Mouse (Mus musculus) embryonic fibroblast, embryonic 13.5 days (primary cell): Measurements from ENCODE around the gene Adgre5. TPM values are rescaled to one million over a fixed set of nuclear protein-coding genes. Genes with fewer than 3 reads are reported as not detected.

Source experiments
- H3K27ac ChIP-seq: 2 replicates; pipeline ENCODE4 v1.5.1; 2012; ENCODE audit warnings: low read length, control low read depth, inconsistent platforms; ENCODE audit not compliant: insufficient read depth
- H3K4me1 ChIP-seq: 2 replicates; pipeline ENCODE4 v1.6.1; 2011; ENCODE audit warnings: low read length; ENCODE audit not compliant: control insufficient read depth, insufficient read depth
- H3K4me3 ChIP-seq: 2 replicates; pipeline ENCODE4 v1.5.1; 2011; ENCODE audit warnings: mild to moderate bottlenecking, control low read depth, low read length; ENCODE audit not compliant: insufficient read depth
- CTCF ChIP-seq: IDR thresholded peaks from 2 replicates; pipeline ENCODE4 v1.5.1; 2011; ENCODE audit warnings: mild to moderate bottlenecking, control low read depth, low read length, moderate library complexity, borderline replicate concordance; ENCODE audit not compliant: insufficient read depth
- POLR2A ChIP-seq: IDR thresholded peaks from 2 replicates; pipeline ENCODE4 v1.6.1; 2011; ENCODE audit warnings: low read depth, mild to moderate bottlenecking, control low read depth, low read length, moderate library complexity
- polyA plus RNA-seq: library from polyadenylated mRNA; stranded (reverse); fragments of >200 nt; gene quantifications from 2 replicates; pipeline ENCODE4 v1.2.4, GENCODE M21; 2011; ENCODE audit warnings: low read depth; ENCODE audit not compliant: missing spikeins, insufficient read length

Adgre5 gene
- polyA plus RNA-seq, 1 experiment = 66.4 TPM

DNA sequence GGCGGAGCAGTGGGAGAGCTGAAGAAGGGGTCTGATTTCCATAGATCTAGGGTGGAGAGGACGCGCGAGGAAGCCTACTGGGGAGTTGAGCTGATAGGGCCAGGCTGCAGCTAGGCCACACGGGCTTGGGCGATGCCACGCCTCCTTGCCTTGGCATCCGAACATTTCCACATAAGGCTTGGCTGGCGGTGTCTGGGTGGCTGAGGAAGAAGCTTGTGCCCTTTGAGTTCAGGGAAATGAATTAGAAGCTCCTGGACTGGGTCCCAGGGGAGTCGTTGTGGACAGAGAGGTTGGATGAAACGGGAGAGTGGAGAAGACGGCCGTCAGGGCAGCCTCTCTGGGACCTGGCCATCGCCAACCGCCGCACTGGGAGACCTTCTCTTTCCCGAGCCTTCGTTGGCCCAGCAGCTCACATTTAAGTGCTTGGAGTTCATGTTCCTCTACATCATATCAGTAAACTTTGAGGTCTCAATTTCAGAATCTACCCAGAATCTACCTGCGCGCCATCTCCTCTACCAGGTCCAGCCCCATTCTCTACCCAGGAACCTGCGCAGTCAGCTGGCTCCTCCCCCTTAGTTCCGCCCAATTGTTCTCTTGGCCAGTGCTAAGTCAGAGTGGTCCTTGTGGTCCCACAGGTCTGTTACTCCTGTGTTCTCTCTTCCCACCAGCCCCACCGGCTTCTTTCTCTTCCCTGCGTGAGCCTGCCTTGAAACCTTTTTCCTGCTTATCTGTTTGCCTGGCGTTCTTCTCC is 31.8 kb upstream of the Adgre5 start:
- H3K27ac ChIP-seq = no peak overlapping the region

DNA sequence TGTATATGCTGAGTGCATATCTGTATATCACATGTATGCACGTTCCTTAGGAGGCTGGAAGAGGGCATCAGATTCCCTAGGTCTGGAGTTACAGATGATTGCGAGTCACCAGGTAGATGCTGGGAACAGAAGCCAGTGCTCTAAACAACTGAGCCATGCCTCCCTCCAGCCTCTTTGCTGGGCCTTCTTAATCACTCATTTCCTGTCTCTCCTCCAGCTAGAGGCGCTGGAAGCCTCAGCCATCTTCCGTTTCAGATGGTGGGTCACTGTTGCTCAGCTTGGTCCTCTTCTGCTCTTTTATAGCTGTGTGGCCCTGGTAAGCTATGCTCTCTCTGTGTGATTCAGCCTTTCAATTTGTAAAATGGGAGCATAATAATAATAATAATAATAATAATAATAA is 30.7 kb upstream of the Adgre5 start:
- peaks cover 3% of the 10 kb centered on the region; the same call in 1 of the 2 replicates for H3K4me1 ChIP-seq
- no peak overlapping the region for H3K27ac ChIP-seq
- TF ChIP-seq POLR2A (no peak), CTCF (no peak)
- H3K4me3 ChIP-seq = no peak overlapping the region

More for the DNA sequence above, 31.8 kb upstream of the Adgre5 start:
- Histone ChIP-seq H3K4me1 (peaks cover 3% of the 10 kb centered on the region; the same call in 1 of the 2 replicates), H3K4me3 (no peak overlapping the region)
- TF ChIP-seq CTCF (no peak), POLR2A (no peak)

DNA sequence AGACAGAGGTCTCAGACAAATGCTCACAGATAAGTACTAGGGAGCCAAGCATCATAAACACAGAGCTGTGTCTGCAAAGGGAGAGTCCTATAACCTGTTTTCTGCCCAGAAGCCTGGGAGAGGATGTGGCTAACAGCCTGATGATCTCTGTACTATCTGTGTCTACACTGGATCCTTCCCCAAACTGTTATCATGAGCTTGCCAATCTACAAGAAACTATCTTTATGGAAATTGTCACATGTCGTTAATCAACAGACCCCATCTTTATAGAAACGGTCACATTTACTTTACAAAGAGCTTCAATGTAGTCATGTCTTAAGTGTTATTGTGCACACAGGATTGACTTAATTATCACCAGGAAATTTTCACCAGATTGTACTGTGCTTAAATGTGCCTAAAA is 29.5 kb upstream of the Adgre5 start:
- no peak for TF ChIP-seq CTCF
- no peak for TF ChIP-seq POLR2A
- Histone ChIP-seq H3K27ac (no peak overlapping the region), H3K4me3 (no peak overlapping the region), H3K4me1 (peaks cover 3% of the 10 kb centered on the region; the same call in 1 of the 2 replicates)

GRCm38 (mm10) chr8:83769720-83770119 is 28.6 kb upstream of the Adgre5 start:
- Histone ChIP-seq H3K4me1 (peaks cover 3% of the 10 kb centered on the region; the same call in 1 of the 2 replicates), H3K4me3 (no peak overlapping the region), H3K27ac (no peak overlapping the region)
- no peak for TF ChIP-seq POLR2A
- TF ChIP-seq CTCF = no peak

GRCm38 (mm10) chr8:83768526-83768925 is 27.4 kb upstream of the Adgre5 start:
- Histone ChIP-seq H3K4me1 (peaks cover 3% of the 10 kb centered on the region; the same call in 1 of the 2 replicates), H3K27ac (no peak overlapping the region), H3K4me3 (no peak overlapping the region)
- TF ChIP-seq POLR2A = no peak
- TF ChIP-seq CTCF = no peak

DNA sequence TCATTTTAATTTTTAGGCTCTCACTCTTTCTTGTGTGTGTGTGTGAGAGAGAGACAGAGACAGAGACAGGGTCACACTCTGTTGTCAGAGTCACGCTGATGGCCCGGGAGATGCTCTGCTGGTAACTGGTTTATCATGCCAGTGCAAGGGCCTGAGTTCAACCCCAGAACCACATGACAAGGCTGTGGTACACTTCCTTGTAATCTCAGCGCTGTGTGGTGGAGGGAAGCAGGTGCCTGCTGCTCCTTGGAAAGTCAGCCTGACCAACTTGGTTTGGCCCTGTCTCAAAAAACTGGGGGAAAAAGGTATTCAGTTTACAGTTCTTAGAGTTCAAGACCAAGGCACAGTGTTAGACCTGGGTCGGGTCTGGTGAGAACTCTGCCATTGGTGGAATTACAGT is 26.3 kb upstream of the Adgre5 start:
- Histone ChIP-seq H3K4me1 (peaks cover 3% of the 10 kb centered on the region; the same call in 1 of the 2 replicates), H3K4me3 (no peak overlapping the region), H3K27ac (no peak overlapping the region)
- no peak for TF ChIP-seq POLR2A
- TF ChIP-seq CTCF = no peak

- Histone ChIP-seq H3K4me1 (no peaks in the 10 kb centered on the region), H3K27ac (no peak overlapping the region), H3K4me3 (no peak overlapping the region)
- TF ChIP-seq CTCF = no peak
- TF ChIP-seq POLR2A = no peak
Measured at GRCm38 (mm10) chr8:83765663-83766062, 24.5 kb upstream of the Adgre5 start.

GRCm38 (mm10) chr8:83764717-83765116 is 23.6 kb upstream of the Adgre5 start:
- Histone ChIP-seq H3K27ac (no peak overlapping the region), H3K4me3 (no peak overlapping the region), H3K4me1 (no peaks in the 10 kb centered on the region)
- TF ChIP-seq CTCF (no peak), POLR2A (no peak)

- TF ChIP-seq POLR2A = no peak
- TF ChIP-seq CTCF = no peak
- H3K27ac ChIP-seq = no peak overlapping the region
- 0 out of 2 replicates have a peak, but pooled peaks cover 3% of the 10 kb centered on the region for H3K4me1 ChIP-seq
- no peak overlapping the region for H3K4me3 ChIP-seq
Measured at GRCm38 (mm10) chr8:83764116-83764515, 23.0 kb upstream of the Adgre5 start.

- no peak for TF ChIP-seq CTCF
- TF ChIP-seq POLR2A = no peak
- Histone ChIP-seq H3K4me3 (no peak overlapping the region), H3K4me1 (0 out of 2 replicates have a peak, but pooled peaks cover 3% of the 10 kb centered on the region), H3K27ac (no peak overlapping the region)
Measured at GRCm38 (mm10) chr8:83759231-83759759, 18.2 kb upstream of the Adgre5 start.

GRCm38 (mm10) chr8:83758298-83758697 is 17.2 kb upstream of the Adgre5 start:
- Histone ChIP-seq H3K27ac (no peak overlapping the region), H3K4me3 (no peak overlapping the region), H3K4me1 (0 out of 2 replicates have a peak, but pooled peaks cover 3% of the 10 kb centered on the region)
- TF ChIP-seq CTCF (no peak), POLR2A (no peak)
